Mouse (Mus musculus): ENCODE data around the gene Espn.

Gene Espn

GRCm38 (mm10) chr4:152178344-152178864 is 26.2 kb upstream of the Espn start:
- no peak for DNase-seq (ENCODE audit: low spot score in 2 of 2)

DNA sequence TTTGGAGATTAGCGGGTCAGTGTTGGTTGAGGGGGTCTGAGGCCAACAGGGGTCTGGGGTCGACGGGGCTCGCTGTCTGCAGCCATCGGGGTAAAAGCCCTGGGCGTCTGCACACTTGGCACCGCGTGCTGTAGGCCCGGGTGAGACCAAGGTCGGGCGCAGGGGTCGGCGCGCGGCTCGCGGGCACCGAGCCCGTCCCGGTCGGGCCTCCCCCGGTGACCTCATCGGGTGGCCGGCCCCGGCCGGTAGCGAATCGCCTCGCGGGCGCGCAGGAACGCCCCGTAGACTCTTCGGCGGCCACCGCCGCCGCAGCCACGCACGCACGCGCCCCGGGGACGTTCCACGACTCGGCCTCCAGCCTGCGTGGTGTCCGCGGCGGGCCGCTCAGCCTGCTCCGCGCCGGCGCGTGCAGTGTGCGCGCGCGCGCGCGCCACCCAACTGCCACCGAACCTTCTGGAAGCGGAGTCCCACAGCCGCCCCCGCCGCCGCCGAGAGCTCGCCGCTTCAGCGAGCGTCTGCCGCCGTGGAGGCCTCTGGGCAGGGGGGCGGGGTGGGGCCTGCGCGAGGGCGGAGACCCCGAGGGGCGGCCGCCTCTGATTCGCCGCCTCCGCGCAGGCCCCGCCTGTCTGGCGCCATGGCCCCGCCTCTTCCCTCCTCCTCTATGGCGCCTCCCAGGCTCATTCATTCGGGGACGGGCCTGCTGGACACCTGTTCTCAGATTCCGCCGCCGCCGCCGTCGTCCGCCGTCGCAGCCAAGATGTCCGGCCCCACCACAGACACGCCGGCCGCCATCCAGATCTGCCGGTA is 25.6 kb upstream of the Espn start, which contains the start of gene Acot7:
Gene Acot7, plus strand, starts transcription at position 598 of the 807 bp plus-strand sequence.
- peak; percentile 82 to 86 for DNase-seq (ENCODE audit: low spot score in 2 of 2)

GRCm38 (mm10) chr4:152177174-152177536 is 25.0 kb upstream of the Espn start:
- DNase-seq (ENCODE audit: low spot score in 2 of 2): no peak

DNA sequence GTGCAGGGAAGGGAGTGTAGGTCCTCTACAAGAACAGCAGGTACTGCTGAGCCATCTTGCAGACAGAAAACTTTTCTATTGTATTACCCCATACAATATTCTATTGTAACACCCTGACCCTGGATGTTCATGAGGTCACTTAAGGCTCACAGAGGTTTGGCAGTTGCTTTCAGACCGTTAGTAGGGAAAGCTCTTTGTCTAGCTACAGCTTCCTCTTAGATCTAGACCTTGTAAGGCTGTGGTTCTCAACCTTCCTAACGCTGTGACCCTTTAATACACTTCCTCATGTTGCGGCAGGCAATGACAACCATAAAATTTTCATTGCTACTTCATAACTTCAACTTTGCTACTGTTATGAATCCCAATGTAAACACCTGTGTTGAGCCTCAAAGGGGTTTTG is 24.5 kb upstream of the Espn start:
- DNase-seq (ENCODE audit: low spot score in 2 of 2): no peak

- DNase-seq (ENCODE audit: low spot score in 2 of 2): no peak
Observed at GRCm38 (mm10) chr4:152173956-152174355, 21.8 kb upstream of the Espn start.

GRCm38 (mm10) chr4:152173041-152173440 is 20.9 kb upstream of the Espn start:
- DNase-seq (ENCODE audit: low spot score in 2 of 2): peak; percentile 81 to 85

DNA sequence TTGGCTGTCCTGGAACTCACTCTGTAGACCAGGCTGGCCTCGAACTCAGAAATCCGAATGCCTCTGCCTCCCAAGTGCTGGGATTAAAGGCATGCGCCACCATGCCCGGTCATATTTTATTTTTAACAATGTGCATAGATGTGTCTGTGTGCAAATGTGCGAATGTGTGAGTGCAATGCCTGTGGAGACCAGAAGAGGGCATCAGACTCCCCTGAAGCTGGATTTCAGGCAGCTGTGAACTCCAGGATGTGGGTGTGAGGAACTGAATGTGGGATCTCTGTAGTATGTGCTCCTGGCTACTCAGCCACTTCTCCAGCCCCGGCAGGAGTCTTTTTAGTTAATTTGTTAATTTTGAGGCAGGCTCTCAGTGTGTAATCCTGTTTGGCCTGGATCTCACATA is 19.4 kb upstream of the Espn start:
- no peak for DNase-seq (ENCODE audit: low spot score in 2 of 2)

DNA sequence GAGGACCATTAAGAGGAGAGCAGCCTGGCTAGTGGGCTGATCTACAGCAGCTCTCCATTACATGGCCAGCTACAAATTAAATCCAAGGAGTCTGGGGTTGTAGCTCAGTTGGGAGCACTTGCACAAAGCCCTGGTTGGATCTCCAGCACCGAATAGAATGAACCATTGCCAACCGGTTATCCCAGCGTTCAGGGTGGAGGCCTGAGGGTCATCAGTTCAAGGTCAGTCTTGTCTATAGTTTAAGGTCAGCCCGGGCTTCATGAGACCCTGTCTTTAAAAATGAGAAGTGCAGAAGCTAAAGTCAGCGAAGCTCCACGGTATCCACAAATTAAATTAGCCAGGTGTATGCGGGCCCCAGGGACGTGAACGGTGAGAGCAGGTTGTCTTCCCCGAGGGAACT is 18.1 kb upstream of the Espn start:
- DNase-seq (ENCODE audit: low spot score in 2 of 2): no peak

DNA sequence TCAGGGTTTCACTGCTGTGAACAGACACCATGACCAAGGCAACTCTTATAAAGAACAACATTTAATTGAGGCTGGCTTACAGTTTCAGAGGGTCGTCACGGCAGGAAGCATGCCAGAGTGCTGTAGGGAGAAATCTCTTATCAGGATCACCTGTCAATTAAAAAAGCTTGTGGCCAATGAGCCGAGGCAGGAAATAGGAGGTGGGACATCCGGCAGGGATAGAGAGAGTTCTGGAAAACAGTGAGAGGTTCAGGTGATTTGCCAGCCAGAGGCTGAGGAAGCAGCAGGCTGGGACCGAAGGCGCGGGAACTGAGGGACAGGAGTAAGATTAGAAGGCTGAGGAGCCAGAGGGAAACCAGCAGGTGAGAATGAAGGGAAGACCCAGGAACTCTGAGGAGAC is 16.9 kb upstream of the Espn start:
- no peak for DNase-seq (ENCODE audit: low spot score in 2 of 2)

DNA sequence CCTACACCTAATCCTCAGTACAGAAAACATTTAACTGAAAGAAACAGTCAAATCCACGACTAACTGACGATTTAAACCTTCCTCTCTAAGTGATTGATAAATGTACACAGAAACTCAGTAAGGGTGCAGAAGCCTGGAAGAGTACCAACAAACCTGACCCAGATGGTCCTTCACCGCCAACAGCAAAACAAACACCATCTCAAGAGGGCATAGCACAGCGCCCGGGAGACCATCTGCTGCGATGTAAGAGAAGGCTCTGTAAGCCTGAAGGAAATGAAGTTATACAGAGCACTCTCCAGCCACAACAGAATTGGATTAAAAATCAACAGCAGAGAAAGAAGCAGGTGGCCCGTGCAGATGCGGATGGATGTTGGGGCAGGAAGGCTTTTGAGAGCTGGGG is 15.9 kb upstream of the Espn start:
- DNase-seq (ENCODE audit: low spot score in 2 of 2): no peak

GRCm38 (mm10) chr4:152165036-152165931 is 13.1 kb upstream of the Espn start:
- DNase-seq (ENCODE audit: low spot score in 2 of 2): peak; percentile 53 to 70

DNA sequence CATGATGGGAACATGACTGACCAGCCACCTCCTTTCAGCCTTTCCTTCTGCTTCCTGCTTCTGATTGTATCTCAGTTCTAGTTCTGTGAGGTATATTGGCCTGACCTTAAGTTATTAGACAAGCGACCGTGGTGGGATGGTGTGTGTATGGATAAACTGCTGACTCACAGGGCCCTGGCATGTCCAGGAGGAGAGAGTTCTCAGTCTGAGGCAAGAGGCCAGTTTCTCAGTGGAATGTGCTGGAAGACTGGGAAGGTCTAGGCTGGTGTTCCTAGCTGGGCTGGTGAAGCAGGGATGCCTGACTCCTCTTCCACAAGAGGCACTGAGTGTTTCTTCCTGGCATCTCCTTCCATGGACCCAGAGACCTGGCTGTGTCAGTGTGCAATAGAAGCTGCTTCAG is 10.6 kb upstream of the Espn start:
- no peak for DNase-seq (ENCODE audit: low spot score in 2 of 2)

- DNase-seq (ENCODE audit: low spot score in 2 of 2): no peak
Observed at GRCm38 (mm10) chr4:152161601-152162000, 9.4 kb upstream of the Espn start.

GRCm38 (mm10) chr4:152160748-152161147 is 8.6 kb upstream of the Espn start:
- no peak for DNase-seq (ENCODE audit: low spot score in 2 of 2)

DNA sequence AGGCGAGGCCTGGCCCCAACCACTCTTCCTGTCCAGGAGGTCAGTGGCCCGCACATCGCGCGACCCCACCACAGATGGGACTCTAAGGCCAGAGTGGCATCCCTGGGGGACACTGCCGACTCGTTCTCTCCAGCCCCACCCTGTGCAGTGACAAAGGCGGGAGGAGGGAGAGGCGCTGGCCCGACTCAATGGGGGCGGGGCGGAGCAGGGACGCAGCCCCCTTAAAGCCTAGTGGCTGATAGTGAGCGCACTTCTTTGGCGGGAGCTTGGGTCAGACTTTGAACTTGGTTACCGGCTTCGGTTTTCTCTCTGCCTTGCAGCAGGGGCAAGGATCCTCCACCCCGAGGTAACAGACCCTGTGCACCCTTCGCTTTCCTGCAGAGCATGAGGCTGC is 7.1 kb upstream of the Espn start:
- no peak for DNase-seq (ENCODE audit: low spot score in 2 of 2)

GRCm38 (mm10) chr4:152158585-152159284 is 6.6 kb upstream of the Espn start, which contains the start of gene Hes2:
TSS of gene Hes2 (plus strand) at chr4:152158867.
- no peak for DNase-seq (ENCODE audit: low spot score in 2 of 2)

DNA sequence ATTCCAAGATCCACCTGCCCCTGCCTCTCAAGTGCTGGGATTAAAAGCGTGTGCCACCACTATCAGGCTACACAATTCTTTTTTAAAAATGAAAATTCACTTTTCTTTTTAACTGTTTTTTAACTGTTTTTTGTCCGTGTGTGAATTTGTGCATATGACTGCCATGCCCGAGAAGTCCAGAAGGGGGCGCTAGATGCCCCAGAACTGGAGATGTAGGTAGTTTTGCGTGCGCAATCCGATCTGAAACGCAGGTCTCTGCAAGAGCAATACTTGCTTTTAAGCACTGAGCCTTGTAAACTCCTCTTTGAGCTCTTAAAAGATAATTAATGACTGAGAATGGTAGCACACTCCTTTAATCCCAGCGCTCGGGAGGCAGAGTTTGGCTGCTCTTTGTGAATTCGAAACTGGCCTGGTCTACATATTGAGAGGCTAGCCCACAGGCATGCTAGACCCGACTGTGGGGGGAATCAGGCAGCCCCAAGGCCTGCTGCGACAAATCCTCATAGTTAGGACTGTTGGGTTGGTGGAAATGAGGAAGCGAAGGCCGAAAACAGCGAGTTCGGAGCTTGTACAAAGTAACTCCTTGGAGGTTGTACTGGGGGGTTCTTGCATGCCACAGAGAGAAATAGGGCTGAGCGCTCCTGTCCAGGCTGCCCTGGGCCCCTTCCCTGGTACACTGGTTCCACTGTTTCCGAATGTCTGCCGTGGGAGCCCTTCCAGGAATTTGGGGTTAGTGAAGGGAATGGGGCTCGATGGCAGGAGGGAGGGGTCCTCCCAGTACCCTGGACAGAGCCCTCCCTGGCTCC is 5.8 kb upstream of the Espn start:
- peak; percentile 50 to 69 for DNase-seq (ENCODE audit: low spot score in 2 of 2)

DNA sequence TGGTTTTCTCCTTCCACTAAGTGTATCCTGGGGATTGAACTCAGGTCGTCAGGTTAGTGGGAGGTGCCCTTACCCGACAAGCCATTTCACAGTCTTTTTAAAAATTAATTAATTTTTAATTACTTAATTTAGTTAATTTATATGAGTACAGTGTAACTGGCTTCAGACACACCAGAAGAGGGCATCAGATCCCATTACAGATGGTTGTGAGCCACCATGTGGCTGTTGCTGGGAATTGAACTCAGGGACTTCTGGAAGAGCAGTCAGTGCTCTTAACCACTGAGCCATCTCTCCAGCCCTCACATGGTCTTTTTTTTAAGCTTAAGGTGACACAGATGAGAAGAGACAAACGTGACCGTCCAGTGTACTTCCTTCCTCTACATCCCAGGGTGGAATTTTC is 2.8 kb upstream of the Espn start:
- DNase-seq (ENCODE audit: low spot score in 2 of 2): no peak

DNA sequence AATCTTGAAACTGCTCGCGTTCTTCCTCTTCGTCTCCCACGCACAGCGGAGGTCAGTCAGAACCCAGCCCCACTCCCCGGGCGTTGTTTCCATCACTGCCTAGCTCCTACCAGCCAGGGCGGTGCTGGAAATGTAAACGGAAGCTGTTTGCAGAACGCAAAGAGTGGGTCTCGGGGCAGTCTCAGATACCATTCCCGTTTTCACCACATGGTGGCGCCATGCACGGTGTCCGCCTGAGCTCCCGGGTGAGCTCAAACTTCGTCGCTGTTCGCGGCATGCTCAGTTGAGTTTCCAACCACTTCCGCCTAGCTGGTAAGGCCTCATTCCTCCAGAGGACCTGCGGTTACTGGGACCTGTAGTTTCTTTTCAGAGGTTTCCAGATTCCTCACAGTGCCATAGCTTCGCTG is 1.6 kb upstream of the Espn start:
- DNase-seq (ENCODE audit: low spot score in 2 of 2): peak; percentile 85 to 92

DNA sequence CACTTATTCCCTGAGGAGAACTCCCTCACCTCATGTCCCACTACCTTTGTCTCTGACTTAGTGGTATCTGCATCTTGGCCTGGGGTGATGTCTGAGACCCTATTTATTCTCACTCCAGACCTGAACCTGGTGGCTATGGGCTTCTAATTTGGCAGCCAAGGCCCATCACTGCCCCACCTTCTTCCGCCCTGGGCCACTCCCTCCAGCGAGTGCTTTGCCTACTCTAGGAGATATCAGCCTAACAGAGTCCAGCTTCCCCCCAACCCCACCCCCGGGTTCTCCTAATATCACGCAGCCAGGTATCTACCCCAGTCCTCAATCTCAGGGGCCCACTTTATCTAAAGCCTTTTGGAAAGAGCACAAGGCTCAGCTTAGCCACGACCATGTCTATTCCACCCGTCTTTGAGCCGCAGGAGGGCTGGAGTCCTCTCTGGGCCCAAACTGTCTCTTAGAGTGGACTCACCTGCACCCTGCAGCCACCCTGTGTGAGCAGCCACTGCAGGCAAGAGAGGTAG is 663 bp downstream of the Espn start:
- no peak for DNase-seq (ENCODE audit: low spot score in 2 of 2)

DNA sequence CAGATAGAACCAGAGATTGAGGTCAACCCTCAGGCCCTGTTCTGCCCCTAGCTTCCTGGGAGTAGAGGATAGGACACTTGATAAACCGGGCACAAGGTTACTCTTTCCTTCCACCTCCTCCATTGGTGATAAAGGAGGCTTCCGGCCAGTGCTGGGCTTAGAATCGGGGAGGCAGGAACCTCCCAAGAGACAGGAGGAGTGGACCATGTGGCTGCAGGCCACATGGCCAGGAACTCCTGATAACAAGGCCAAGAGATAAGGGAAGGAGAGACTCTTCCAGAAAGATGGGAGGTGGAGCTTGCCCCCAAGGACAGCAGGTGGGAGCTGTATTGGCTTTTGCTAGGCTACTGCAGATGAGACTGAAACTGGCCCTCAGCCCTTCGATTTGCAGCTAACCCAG is 1.6 kb downstream of the Espn start:
- no peak for DNase-seq (ENCODE audit: low spot score in 2 of 2)
